Mouse (Mus musculus) limb, embryonic 14.5 days (tissue): ENCODE data around the gene Gga1. TPM values are rescaled to one million over a fixed set of nuclear protein-coding genes. Genes with fewer than 3 reads are reported as not detected.

Source experiments
- ATAC-seq: fragments of 200-750 bp; cut with Nextera tagmentation; 2 replicates; pipeline ENCODE4 v1.8.0; 2017; ENCODE audit warnings: low read depth, moderate number of reproducible peaks, moderate TSS enrichment; ENCODE audit not compliant: low FRiP score
- DNase-seq: peaks from one replicate; pipeline ENCODE4 v3.0.0-alpha.2; 2015; ENCODE audit warnings: low spot score
- H3K27ac ChIP-seq: fragments of 300-500 bp; sonication (generic); replicated peaks from 2 replicates; pipeline ENCODE4 v1.5.1; 2014; ENCODE audit warnings: low read depth, mild to moderate bottlenecking, low read length, moderate library complexity, mixed read lengths
- H3K27me3 ChIP-seq: fragments of 300-500 bp; sonication (generic); 2 replicates; pipeline ENCODE4 v1.6.1; 2014; ENCODE audit warnings: low read length, mixed read lengths; ENCODE audit not compliant: control insufficient read depth, insufficient read depth
- H3K36me3 ChIP-seq: fragments of 300-500 bp; sonication (generic); 2 replicates; pipeline ENCODE4 v1.6.1; 2014; ENCODE audit warnings: mild to moderate bottlenecking, low read length, moderate library complexity, mixed read lengths; ENCODE audit not compliant: control insufficient read depth, insufficient read depth
- H3K4me1 ChIP-seq: fragments of 300-500 bp; sonication (generic); 2 replicates; pipeline ENCODE4 v1.6.1; 2014; ENCODE audit warnings: antibody characterized with exemption, low read length, mixed read lengths; ENCODE audit not compliant: control insufficient read depth, insufficient read depth
- H3K4me2 ChIP-seq: fragments of 300-500 bp; sonication (generic); replicated peaks from 2 replicates; pipeline ENCODE4 v1.6.1; 2014; ENCODE audit warnings: low read depth, mild to moderate bottlenecking, low read length, moderate library complexity; ENCODE audit not compliant: severe bottlenecking
- H3K4me3 ChIP-seq: fragments of 300-500 bp; sonication (generic); replicated peaks from 2 replicates; pipeline ENCODE4 v1.5.1; 2014; ENCODE audit warnings: low read length
- H3K9ac ChIP-seq: fragments of 300-500 bp; sonication (generic); 2 replicates; pipeline ENCODE4 v1.6.1; 2014; ENCODE audit warnings: mild to moderate bottlenecking, low read depth, low read length, moderate library complexity; ENCODE audit not compliant: severe bottlenecking
- H3K9me3 ChIP-seq: fragments of 300-500 bp; sonication (generic); 2 replicates; pipeline ENCODE4 v1.6.1; 2016; ENCODE audit warnings: low read length; ENCODE audit not compliant: control insufficient read depth
- POLR2A ChIP-seq: fragments of 200-500 bp; IDR thresholded peaks from 2 replicates; pipeline ENCODE4 v1.8.0; 2012; ENCODE audit warnings: inconsistent platforms, mild to moderate bottlenecking, moderate library complexity, borderline replicate concordance; ENCODE audit not compliant: insufficient read depth, insufficient read length; ENCODE audit errors: extremely low read depth
- WGBS: fragments of 180-500 bp; shearing (Covaris S2); extraction: QIAGEN DNeasy Blood & Tissue Kit; methylation state at CpG from one replicate; pipeline ENCODE4 v1.1.7; 2014; 5-methylcytosine and 5-hydroxymethylcytosine counted together
- polyA plus RNA-seq, 2 experiments: library from polyadenylated mRNA; depleted of rRNA in 1 of 2; stranded (reverse) in 1 of 2; unstranded in 1 of 2; fragments of >200 nt; fragmentation: Nextera tagmentation in 1 of 2; extraction: Ambion mirVana in 1 of 2; gene quantifications; 2 replicates each; pipeline versions ENCODE4 v1.2.1 to v1.2.3; 2012 to 2014

The Gga1 gene
- polyA plus RNA-seq, 2 experiments: 43.6 to 60.6 TPM

DNA sequence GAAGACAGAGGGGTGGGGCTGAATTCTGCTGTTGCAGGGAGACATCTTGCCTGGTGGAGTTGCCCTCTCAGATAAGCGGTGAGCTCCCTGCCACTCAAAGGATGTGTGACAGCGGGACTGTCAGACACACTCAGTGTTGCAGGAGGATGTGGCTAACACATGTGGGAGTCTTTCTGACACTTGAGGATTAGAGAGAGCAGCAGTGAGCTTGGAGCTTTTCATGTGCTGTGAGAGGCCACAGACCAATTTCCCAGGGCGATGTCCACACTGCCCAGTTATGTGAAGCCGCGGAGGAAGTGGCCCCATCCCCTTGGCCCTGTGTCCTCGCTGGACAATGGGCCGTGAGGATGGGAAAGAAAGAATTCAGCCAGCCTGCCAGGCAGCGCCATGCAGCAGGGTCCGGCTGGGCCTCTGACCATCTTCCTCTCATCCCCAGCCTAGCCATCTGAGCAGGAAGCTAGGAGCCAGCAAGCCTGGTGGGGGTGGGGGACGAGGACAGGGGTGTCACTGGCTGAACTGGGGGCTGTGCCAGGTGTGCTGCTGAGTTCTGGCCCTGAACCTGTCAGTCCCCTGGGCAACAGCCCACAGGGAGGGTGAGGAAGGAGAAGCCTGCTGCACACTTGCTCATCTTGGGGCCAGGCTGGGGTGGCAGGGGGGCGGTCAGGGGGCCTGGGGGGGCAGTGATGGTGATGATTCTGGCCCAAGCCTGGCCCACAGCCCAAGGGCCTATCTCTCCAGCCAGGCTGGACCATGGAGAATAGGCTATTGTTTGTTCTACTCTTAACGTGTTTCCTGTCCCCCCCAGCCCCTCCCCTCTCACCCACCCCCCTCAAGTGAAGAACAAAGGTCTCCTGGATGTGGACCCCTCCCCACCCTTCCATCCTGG is 41.5 kb upstream of the Gga1 start:
- Histone ChIP-seq H3K27me3 (no peaks in the 10 kb centered on the region), H3K4me1 (peaks cover 58% of the 10 kb centered on the region), H3K9ac (no peak overlapping the region), H3K9me3 (no peaks in the 10 kb centered on the region), H3K36me3 (no peaks in the 10 kb centered on the region), H3K4me2 (no peak overlapping the region), H3K27ac (peak overlapping the region; percentile 38; the same call in 1 of the 2 replicates), H3K4me3 (no peak overlapping the region)
- WGBS: 26% methylated on average over 10 of the region's 12 CpGs
- ATAC-seq (no peak), DNase-seq (no peak)
- TF ChIP-seq POLR2A: no peak

DNA sequence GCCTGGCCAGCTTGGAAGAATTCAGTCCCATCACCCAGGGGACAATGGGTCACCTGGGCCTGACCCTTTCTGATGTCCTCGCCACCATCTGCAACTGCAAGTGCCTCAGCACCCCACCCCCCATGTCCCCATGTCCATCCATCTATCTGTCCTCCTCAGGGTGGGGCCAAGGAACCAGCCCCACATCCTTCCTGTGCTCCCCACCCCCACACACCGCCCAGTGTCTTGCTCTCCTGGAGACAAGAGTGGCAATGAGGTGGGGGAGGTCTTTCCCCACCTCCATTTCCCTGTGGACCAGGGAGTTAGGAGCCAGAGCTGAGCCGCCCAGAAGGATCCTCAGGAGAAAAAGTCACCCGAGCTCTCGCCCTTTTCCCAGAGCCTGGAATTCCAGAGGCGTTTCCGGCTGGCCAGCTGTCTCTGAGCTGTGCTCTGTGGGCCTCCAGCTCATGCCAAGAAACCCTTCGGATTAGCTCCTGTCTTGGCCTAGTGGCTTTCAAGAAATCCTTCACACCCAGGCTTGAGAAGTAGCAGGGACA is 40.8 kb upstream of the Gga1 start:
- no peaks in the 10 kb centered on the region for H3K36me3 ChIP-seq
- TF ChIP-seq POLR2A: no peak
- no peaks in the 10 kb centered on the region for H3K27me3 ChIP-seq
- no peak overlapping the region for H3K4me3 ChIP-seq
- H3K4me2 ChIP-seq: no peak overlapping the region
- DNase-seq (no peak), ATAC-seq (no peak)
- H3K27ac ChIP-seq: peak overlapping the region; percentile 48; the same call in 1 of the 2 replicates
- H3K4me1 ChIP-seq: peaks cover 59% of the 10 kb centered on the region
- 40% methylated on average over 8 of the region's 8 CpGs for WGBS
- no peaks in the 10 kb centered on the region for H3K9me3 ChIP-seq
- no peak overlapping the region for H3K9ac ChIP-seq

DNA sequence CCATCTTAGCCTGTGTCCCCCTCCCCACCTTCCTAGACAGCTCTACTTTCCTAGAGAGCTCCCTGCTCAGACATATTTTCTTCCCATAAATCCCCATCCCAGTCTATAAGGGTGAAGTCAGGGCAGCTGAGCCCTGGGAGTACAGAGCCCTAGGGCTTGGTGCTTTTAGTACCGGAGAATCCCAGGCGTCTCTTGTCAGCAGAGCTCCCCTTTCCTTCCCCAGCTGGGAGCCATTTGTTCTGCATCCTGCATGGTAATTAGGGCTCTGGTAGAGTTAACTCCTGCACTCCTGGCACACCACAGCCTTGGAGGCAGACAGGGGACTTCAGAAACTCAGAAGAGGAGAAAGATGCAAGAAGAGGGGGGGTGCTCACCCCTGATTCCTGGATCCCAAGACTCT is 37.2 kb upstream of the Gga1 start:
- TF ChIP-seq POLR2A: no peak
- WGBS: 7% methylated on average over 2 of the region's 2 CpGs
- peaks cover 46% of the 10 kb centered on the region for H3K4me1 ChIP-seq
- peaks cover 5% of the 10 kb centered on the region; the same call in 1 of the 2 replicates for H3K27me3 ChIP-seq
- H3K9ac ChIP-seq: no peak overlapping the region
- H3K9me3 ChIP-seq: no peaks in the 10 kb centered on the region
- DNase-seq (peak; percentile 54), ATAC-seq (peak; percentile 32; the same call in 1 of the 2 replicates)
- H3K4me2 ChIP-seq: no peak overlapping the region
- no peak overlapping the region for H3K4me3 ChIP-seq
- H3K27ac ChIP-seq: no peak overlapping the region
- H3K36me3 ChIP-seq: no peaks in the 10 kb centered on the region

DNA sequence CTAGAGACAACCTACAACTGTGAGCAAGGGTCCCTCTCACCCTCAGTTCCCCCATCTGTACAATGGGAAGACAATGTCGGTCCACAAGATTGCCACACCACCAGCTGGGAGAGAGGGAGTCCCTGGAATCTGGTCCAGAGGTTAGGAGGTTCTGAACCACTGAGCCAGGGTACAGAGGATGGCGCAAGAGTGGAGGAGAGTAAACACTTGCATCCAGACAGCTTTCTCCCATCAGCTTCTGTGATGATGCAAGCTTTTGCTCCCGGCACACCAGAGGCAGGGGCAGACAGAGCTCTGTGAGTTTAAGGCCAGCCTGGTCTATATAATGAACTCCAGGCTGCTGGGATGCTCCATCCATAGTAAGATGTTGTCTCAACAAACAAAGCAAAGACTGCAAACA is 36.7 kb upstream of the Gga1 start:
- Histone ChIP-seq H3K27ac (no peak overlapping the region), H3K9me3 (no peaks in the 10 kb centered on the region), H3K4me3 (no peak overlapping the region), H3K36me3 (no peaks in the 10 kb centered on the region), H3K4me2 (no peak overlapping the region), H3K4me1 (peaks cover 45% of the 10 kb centered on the region), H3K27me3 (peaks cover 5% of the 10 kb centered on the region; the same call in 1 of the 2 replicates), H3K9ac (no peak overlapping the region)
- TF ChIP-seq POLR2A: no peak
- no peak for DNase-seq
- ATAC-seq: no peak
- 41% methylated on average over 3 of the region's 3 CpGs for WGBS

DNA sequence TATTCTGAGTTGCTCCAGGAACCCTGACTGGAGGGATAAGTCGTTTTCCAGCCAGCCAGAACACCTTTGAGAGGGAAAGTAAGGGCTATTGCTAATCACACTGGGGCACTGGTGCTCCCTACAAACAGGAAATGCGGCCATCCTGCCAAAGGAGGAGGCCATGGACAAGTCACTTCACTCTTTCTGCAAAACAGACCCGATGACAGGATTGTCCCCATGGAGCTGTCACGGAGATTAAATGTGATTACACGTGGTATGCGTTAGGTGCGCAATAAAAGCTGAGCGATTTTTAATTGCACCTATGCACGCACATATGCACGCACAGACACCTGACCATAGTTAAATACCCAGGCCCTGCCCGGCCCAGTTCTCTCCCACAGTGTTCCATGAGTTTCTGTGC is 36.2 kb upstream of the Gga1 start:
- no peaks in the 10 kb centered on the region for H3K9me3 ChIP-seq
- peaks cover 5% of the 10 kb centered on the region; the same call in 1 of the 2 replicates for H3K27me3 ChIP-seq
- DNase-seq (no peak), ATAC-seq (no peak)
- H3K9ac ChIP-seq: no peak overlapping the region
- WGBS: 15% methylated on average over 11 of the region's 11 CpGs
- no peaks in the 10 kb centered on the region for H3K36me3 ChIP-seq
- no peak overlapping the region for H3K4me3 ChIP-seq
- no peak overlapping the region for H3K4me2 ChIP-seq
- peaks cover 43% of the 10 kb centered on the region for H3K4me1 ChIP-seq
- no peak overlapping the region for H3K27ac ChIP-seq
- no peak for TF ChIP-seq POLR2A
